Mouse (Mus musculus): Measurements from ENCODE around the gene Ncs1. TPM values are rescaled to one million over a fixed set of nuclear protein-coding genes. Genes with fewer than 3 reads are reported as not detected.

The Ncs1 gene
- polyA plus RNA-seq, 1 experiment from 2014 or later, result 151 TPM

Other genes starting within 250 kb of the Ncs1 start
- 35.8 and 36.7 TPM in 2 replicates for gene Fnbp1, start 103.8 kb upstream of the Ncs1 start, polyA plus RNA-seq (2015; fragmentation: Nextera tagmentation; extraction: Ambion mirVana)
- 34.4 and 37.3 TPM in 2 replicates for gene Gpr107, start 93.5 kb upstream of the Ncs1 start, polyA plus RNA-seq (2015; fragmentation: Nextera tagmentation; extraction: Ambion mirVana)
- gene Hmcn2, start 68.6 kb downstream of the Ncs1 start, polyA plus RNA-seq (2015; fragmentation: Nextera tagmentation; extraction: Ambion mirVana), result 0.30 TPM in 2 replicates
- 13.0 and 16.1 TPM in 2 replicates for gene Ass1, start 224.4 kb downstream of the Ncs1 start, polyA plus RNA-seq (2015; fragmentation: Nextera tagmentation; extraction: Ambion mirVana)